Mouse (Mus musculus): Measurements from ENCODE around the gene Cpa4. TPM values are rescaled to one million over a fixed set of nuclear protein-coding genes. Genes with fewer than 3 reads are reported as not detected.

The Cpa4 gene
- polyA plus RNA-seq, 1 experiment from 2014 or later = 1.3 TPM

- no peak overlapping the region for H3K4me2 ChIP-seq (replicated peaks)
- H3K9me3 ChIP-seq = no peaks in the 10 kb centered on the region
- no peak overlapping the region for H3K4me3 ChIP-seq
- no peak overlapping the region for H3K9ac ChIP-seq
- no peak for ATAC-seq (ENCODE audit: insufficient number of reproducible peaks, insufficient read depth, low FRiP score, low TSS enrichment)
- no peaks in the 10 kb centered on the region for H3K36me3 ChIP-seq
- 89% methylated on average over 5 of the region's 5 CpGs for WGBS
- H3K27me3 ChIP-seq = no peaks in the 10 kb centered on the region
- peak overlapping the region; percentile 18; the same call in 1 of the 2 replicates for H3K27ac ChIP-seq
- H3K4me1 ChIP-seq = peaks cover 26% of the 10 kb centered on the region
Measured at GRCm38 (mm10) chr6:30554092-30554491, 14.1 kb upstream of the Cpa4 start.

- peaks cover 23% of the 10 kb centered on the region for H3K4me1 ChIP-seq
- H3K9me3 ChIP-seq = no peaks in the 10 kb centered on the region
- no peaks in the 10 kb centered on the region for H3K36me3 ChIP-seq
- WGBS = 88% methylated on average over 5 of the region's 5 CpGs
- H3K27ac ChIP-seq = no peak overlapping the region
- no peak overlapping the region for H3K9ac ChIP-seq
- H3K27me3 ChIP-seq = no peaks in the 10 kb centered on the region
- no peak overlapping the region for H3K4me3 ChIP-seq
- no peak for ATAC-seq (ENCODE audit: insufficient number of reproducible peaks, insufficient read depth, low FRiP score, low TSS enrichment)
- no peak overlapping the region for H3K4me2 ChIP-seq (replicated peaks)
Measured at GRCm38 (mm10) chr6:30554621-30555170, 13.5 kb upstream of the Cpa4 start.

GRCm38 (mm10) chr6:30556080-30556479, 12.1 kb upstream of the Cpa4 start:
- Histone ChIP-seq H3K9ac (no peak overlapping the region), H3K27ac (no peak overlapping the region), H3K4me3 (no peak overlapping the region), H3K4me2 (replicated peaks) (no peak overlapping the region), H3K9me3 (no peaks in the 10 kb centered on the region), H3K27me3 (no peaks in the 10 kb centered on the region), H3K4me1 (peaks cover 20% of the 10 kb centered on the region), H3K36me3 (no peaks in the 10 kb centered on the region)
- 10% methylated on average over 4 of the region's 9 CpGs for WGBS
- no peak for ATAC-seq (ENCODE audit: insufficient number of reproducible peaks, insufficient read depth, low FRiP score, low TSS enrichment)

GRCm38 (mm10) chr6:30559726-30560125, 8.4 kb upstream of the Cpa4 start:
- Histone ChIP-seq H3K27me3 (no peaks in the 10 kb centered on the region), H3K9ac (no peak overlapping the region), H3K9me3 (no peaks in the 10 kb centered on the region), H3K27ac (no peak overlapping the region), H3K4me3 (no peak overlapping the region), H3K4me1 (no peaks in the 10 kb centered on the region), H3K36me3 (no peaks in the 10 kb centered on the region), H3K4me2 (replicated peaks) (no peak overlapping the region)
- ATAC-seq (ENCODE audit: insufficient number of reproducible peaks, insufficient read depth, low FRiP score, low TSS enrichment) = no peak
- WGBS = 79% methylated on average over 1 of the region's 1 CpGs

GRCm38 (mm10) chr6:30562132-30562531, 6.0 kb upstream of the Cpa4 start:
- WGBS = 78% methylated on average over 4 of the region's 4 CpGs
- ATAC-seq (ENCODE audit: insufficient number of reproducible peaks, insufficient read depth, low FRiP score, low TSS enrichment) = no peak
- H3K4me2 ChIP-seq (replicated peaks) = no peak overlapping the region
- H3K4me1 ChIP-seq = no peaks in the 10 kb centered on the region
- no peaks in the 10 kb centered on the region for H3K27me3 ChIP-seq
- H3K36me3 ChIP-seq = no peaks in the 10 kb centered on the region
- H3K9me3 ChIP-seq = no peaks in the 10 kb centered on the region
- no peak overlapping the region for H3K4me3 ChIP-seq
- no peak overlapping the region for H3K27ac ChIP-seq
- no peak overlapping the region for H3K9ac ChIP-seq

GRCm38 (mm10) chr6:30563575-30563974, 4.6 kb upstream of the Cpa4 start:
- Histone ChIP-seq H3K27me3 (no peaks in the 10 kb centered on the region), H3K4me3 (no peak overlapping the region), H3K9ac (no peak overlapping the region), H3K9me3 (no peaks in the 10 kb centered on the region), H3K27ac (no peak overlapping the region), H3K36me3 (no peaks in the 10 kb centered on the region), H3K4me1 (no peaks in the 10 kb centered on the region), H3K4me2 (replicated peaks) (no peak overlapping the region)
- 86% methylated on average over 6 of the region's 6 CpGs for WGBS
- no peak for ATAC-seq (ENCODE audit: insufficient number of reproducible peaks, insufficient read depth, low FRiP score, low TSS enrichment)

- no peak overlapping the region for H3K9ac ChIP-seq
- no peak for ATAC-seq (ENCODE audit: insufficient number of reproducible peaks, insufficient read depth, low FRiP score, low TSS enrichment)
- WGBS = 91% methylated on average over 6 of the region's 6 CpGs
Measured at GRCm38 (mm10) chr6:30564051-30564450, 4.1 kb upstream of the Cpa4 start.

GRCm38 (mm10) chr6:30569331-30569730, 1.2 kb downstream of the Cpa4 start:
- H3K27me3 ChIP-seq = no peaks in the 10 kb centered on the region
- H3K9ac ChIP-seq = no peak overlapping the region
- no peak overlapping the region for H3K4me2 ChIP-seq (replicated peaks)
- no peak overlapping the region for H3K4me3 ChIP-seq
- no peak overlapping the region for H3K27ac ChIP-seq
- 88% methylated on average over 10 of the region's 10 CpGs for WGBS
- no peaks in the 10 kb centered on the region for H3K36me3 ChIP-seq
- H3K4me1 ChIP-seq = peaks cover 20% of the 10 kb centered on the region
- ATAC-seq (ENCODE audit: insufficient number of reproducible peaks, insufficient read depth, low FRiP score, low TSS enrichment) = no peak
- no peaks in the 10 kb centered on the region for H3K9me3 ChIP-seq

More at GRCm38 (mm10) chr6:30564051-30564450, 4.1 kb upstream of the Cpa4 start:
- H3K4me1 ChIP-seq = no peaks in the 10 kb centered on the region
- H3K4me2 ChIP-seq (replicated peaks) = no peak overlapping the region
- H3K9me3 ChIP-seq = no peaks in the 10 kb centered on the region
- no peaks in the 10 kb centered on the region for H3K36me3 ChIP-seq
- H3K4me3 ChIP-seq = no peak overlapping the region
- no peaks in the 10 kb centered on the region for H3K27me3 ChIP-seq
- H3K27ac ChIP-seq = no peak overlapping the region

GRCm38 (mm10) chr6:30570012-30570411, 1.8 kb downstream of the Cpa4 start:
- WGBS = 96% methylated on average over 5 of the region's 5 CpGs
- ATAC-seq (ENCODE audit: insufficient number of reproducible peaks, insufficient read depth, low FRiP score, low TSS enrichment) = no peak

GRCm38 (mm10) chr6:30572456-30573311, 4.5 kb downstream of the Cpa4 start:
- peak overlapping the region; percentile 85 for H3K27ac ChIP-seq
- no peaks in the 10 kb centered on the region for H3K36me3 ChIP-seq
- H3K9ac ChIP-seq = no peak overlapping the region
- peaks cover 45% of the 10 kb centered on the region for H3K4me1 ChIP-seq
- no peaks in the 10 kb centered on the region for H3K9me3 ChIP-seq
- no peak overlapping the region for H3K4me3 ChIP-seq
- WGBS = 71% methylated on average over 20 of the region's 20 CpGs
- H3K4me2 ChIP-seq (replicated peaks) = no peak overlapping the region
- no peaks in the 10 kb centered on the region for H3K27me3 ChIP-seq
- no peak for ATAC-seq (ENCODE audit: insufficient number of reproducible peaks, insufficient read depth, low FRiP score, low TSS enrichment)

More at GRCm38 (mm10) chr6:30570012-30570411, 1.8 kb downstream of the Cpa4 start:
- Histone ChIP-seq H3K9me3 (no peaks in the 10 kb centered on the region), H3K4me2 (replicated peaks) (no peak overlapping the region), H3K4me1 (peaks cover 27% of the 10 kb centered on the region), H3K36me3 (no peaks in the 10 kb centered on the region), H3K27me3 (no peaks in the 10 kb centered on the region), H3K27ac (no peak overlapping the region), H3K9ac (no peak overlapping the region), H3K4me3 (no peak overlapping the region)

- H3K27me3 ChIP-seq = no peaks in the 10 kb centered on the region
- H3K9me3 ChIP-seq = no peaks in the 10 kb centered on the region
- WGBS = 35% methylated on average over 5 of the region's 5 CpGs
- H3K27ac ChIP-seq = peak overlapping the region; percentile 85
- no peak overlapping the region for H3K9ac ChIP-seq
- no peaks in the 10 kb centered on the region for H3K36me3 ChIP-seq
- no peak overlapping the region for H3K4me2 ChIP-seq (replicated peaks)
- ATAC-seq (ENCODE audit: insufficient number of reproducible peaks, insufficient read depth, low FRiP score, low TSS enrichment) = no peak
- peaks cover 45% of the 10 kb centered on the region for H3K4me1 ChIP-seq
- no peak overlapping the region for H3K4me3 ChIP-seq
Measured at GRCm38 (mm10) chr6:30573380-30573779, 5.2 kb downstream of the Cpa4 start.

- no peaks in the 10 kb centered on the region for H3K9me3 ChIP-seq
- ATAC-seq (ENCODE audit: insufficient number of reproducible peaks, insufficient read depth, low FRiP score, low TSS enrichment) = no peak
- no peak overlapping the region for H3K4me3 ChIP-seq
- no peak overlapping the region for H3K4me2 ChIP-seq (replicated peaks)
- whole genome bisulfite sequencing = 73% methylated on average over 1 of the region's 1 CpGs
- H3K27me3 ChIP-seq = no peaks in the 10 kb centered on the region
- no peak overlapping the region for H3K9ac ChIP-seq
- no peaks in the 10 kb centered on the region for H3K36me3 ChIP-seq
- H3K4me1 ChIP-seq = peaks cover 45% of the 10 kb centered on the region
- H3K27ac ChIP-seq = peak overlapping the region; percentile 85
Measured at GRCm38 (mm10) chr6:30574945-30575344, 6.8 kb downstream of the Cpa4 start.
